Mouse (Mus musculus) megakaryocyte-erythroid progenitor cell, adult 5-6 weeks (primary cell): Measurements from ENCODE around the gene Ptpn1. TPM values are rescaled to one million over a fixed set of nuclear protein-coding genes. Genes with fewer than 3 reads are reported as not detected.

Experiments used
- total RNA-seq, 2 experiments: library from RNA; stranded (forward) in 1 of 2; stranded (reverse) in 1 of 2; fragments of 200-1000, 215-1000 nt in 1 of 2; fragments of >200 nt in 1 of 2; fragmentation: Nextera tagmentation in 1 of 2; gene quantifications; 2 replicates each; pipeline ENCODE4 v1.2.3; 2014 to 2017

Gene Ptpn1
- total RNA-seq, 2 experiments from 2014 or later: 29.1 to 31.9 TPM

Other genes starting within 250 kb of the Ptpn1 start
- gene Cebpb, start 243.1 kb upstream of the Ptpn1 start, total RNA-seq (2014; fragmentation: Nextera tagmentation): 0.83 and 1.4 TPM in 2 replicates
- gene Cebpb, start 243.1 kb upstream of the Ptpn1 start, total RNA-seq (2017): 2.3 and 3.1 TPM in 2 replicates
- gene Tmem189, start 242.2 kb upstream of the Ptpn1 start, total RNA-seq (2014; fragmentation: Nextera tagmentation): 19.5 and 28.4 TPM in 2 replicates
- 10.2 and 16.8 TPM in 2 replicates for gene Tmem189, start 242.2 kb upstream of the Ptpn1 start, total RNA-seq (2017)
- not detected in 2 replicates for gene Ripor3, start 78.6 kb downstream of the Ptpn1 start, total RNA-seq (2014; fragmentation: Nextera tagmentation)
- 0.42 TPM in 1 of 2 replicates, not detected in the other for gene Ripor3, start 78.6 kb downstream of the Ptpn1 start, total RNA-seq (2017)
- gene Pard6b, start 148.9 kb downstream of the Ptpn1 start, total RNA-seq (2014; fragmentation: Nextera tagmentation): 0.48 and 1.1 TPM in 2 replicates
- gene Pard6b, start 148.9 kb downstream of the Ptpn1 start, total RNA-seq (2017): 1.6 and 3.8 TPM in 2 replicates